Mouse (Mus musculus) heart, postnatal 0 days (tissue): ENCODE measurements around the gene Fndc1. TPM values are rescaled to one million over a fixed set of nuclear protein-coding genes. Genes with fewer than 3 reads are reported as not detected.
A peak's percentile ranks its signal among the peaks of the same experiment; 100 is the strongest.

ENCODE experiments used
- ATAC-seq: fragments of 200-750 bp; cut with Nextera tagmentation; 2 replicates; pipeline ENCODE4 v1.8.0; 2017; ENCODE audit warnings: low read depth, moderate number of reproducible peaks, moderate library complexity; ENCODE audit not compliant: insufficient read depth
- DNase-seq: peaks from one replicate; pipeline ENCODE4 v3.0.0-alpha.2; 2016; ENCODE audit warnings: low spot score
- H3K27ac ChIP-seq: fragments of 300-500 bp; sonication (generic); 2 replicates; pipeline ENCODE4 v1.5.1; 2014; ENCODE audit warnings: low read depth, mild to moderate bottlenecking
- H3K27me3 ChIP-seq: fragments of 300-500 bp; sonication (generic); 2 replicates; pipeline ENCODE4 v1.6.1; 2014; ENCODE audit warnings: low read length, mixed read lengths; ENCODE audit not compliant: control insufficient read depth, insufficient read depth
- H3K36me3 ChIP-seq: fragments of 300-500 bp; sonication (generic); replicated peaks from 2 replicates; pipeline ENCODE4 v1.6.1; 2014; ENCODE audit warnings: low read length, mixed read lengths; ENCODE audit not compliant: control insufficient read depth, insufficient read depth
- H3K4me1 ChIP-seq: fragments of 300-500 bp; sonication (generic); 2 replicates; pipeline ENCODE4 v1.6.1; 2014; ENCODE audit warnings: antibody characterized with exemption; ENCODE audit not compliant: control insufficient read depth, insufficient read depth
- H3K4me2 ChIP-seq: fragments of 300-500 bp; sonication (generic); 2 replicates; pipeline ENCODE4 v1.6.1; 2014; ENCODE audit warnings: low read depth, mild to moderate bottlenecking, low read length, moderate library complexity
- H3K4me3 ChIP-seq: fragments of 300-500 bp; sonication (generic); 2 replicates; pipeline ENCODE4 v1.5.1; 2014; ENCODE audit warnings: low read depth, low read length
- H3K9ac ChIP-seq: fragments of 300-500 bp; sonication (generic); replicated peaks from 2 replicates; pipeline ENCODE4 v1.6.1; 2014; ENCODE audit warnings: low read depth, low read length, mixed read lengths
- H3K9me3 ChIP-seq: fragments of 300-500 bp; sonication (generic); replicated peaks from 2 replicates; pipeline ENCODE4 v1.6.1; 2016; ENCODE audit warnings: low read length; ENCODE audit not compliant: control insufficient read depth
- CTCF ChIP-seq: IDR thresholded peaks from 2 replicates; pipeline ENCODE4 v1.5.1; 2016; ENCODE audit warnings: antibody characterized with exemption, control low read depth, low read depth
- EP300 ChIP-seq: IDR thresholded peaks from 2 replicates; pipeline ENCODE4 v1.6.1; 2016; ENCODE audit warnings: antibody characterized with exemption, low read depth
- WGBS: fragments of 180-500 bp; shearing (Covaris S2); extraction: QIAGEN DNeasy Blood & Tissue Kit; methylation state at CpG from one replicate; pipeline ENCODE4 v1.1.7; 2014; 5-methylcytosine and 5-hydroxymethylcytosine counted together
- polyA plus RNA-seq: library from polyadenylated mRNA; unstranded; fragments of >200 nt; fragmentation: Nextera tagmentation; extraction: Ambion mirVana; gene quantifications from 2 replicates; pipeline ENCODE4 v1.2.1, GENCODE M21; 2015
- total RNA-seq: library from RNA; depleted of rRNA; stranded (reverse); fragments of >200 nt; gene quantifications from 2 replicates; pipeline ENCODE4 v1.2.3, GENCODE M21; 2014; ENCODE audit warnings: low replicate concordance

Fndc1 gene
- total and polyA plus RNA-seq, 2 experiments from 2014 or later, result 22.1 to 30.5 TPM

DNA sequence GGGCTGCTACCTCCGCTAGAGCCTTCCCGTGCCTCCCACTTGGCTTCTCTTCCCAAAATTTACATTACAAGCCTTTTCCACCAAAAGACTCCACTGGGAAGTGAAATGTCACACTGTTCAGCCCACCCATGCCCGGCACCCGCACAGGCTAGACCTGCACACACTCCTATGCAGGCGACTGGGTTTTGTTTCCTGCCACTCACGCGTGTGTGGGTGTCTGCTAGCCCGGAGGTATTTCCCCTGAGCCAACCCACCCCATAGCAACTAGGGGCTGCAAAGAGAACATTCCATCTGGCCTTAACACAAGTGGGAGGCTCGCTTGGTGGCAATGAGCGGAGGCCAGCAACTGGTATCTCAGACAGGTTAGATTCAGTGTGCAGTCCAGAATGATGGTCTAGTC, 44.7 kb upstream of the Fndc1 start:
- no peak for TF ChIP-seq EP300
- TF ChIP-seq CTCF, result no peak
- Histone ChIP-seq H3K4me3 (no peak overlapping the region), H3K36me3 (no peaks in the 10 kb centered on the region), H3K27me3 (peaks cover 14% of the 10 kb centered on the region; the same call in 1 of the 2 replicates), H3K9ac (no peak overlapping the region), H3K4me2 (no peak overlapping the region), H3K4me1 (no peaks in the 10 kb centered on the region), H3K9me3 (no peaks in the 10 kb centered on the region), H3K27ac (no peak overlapping the region)
- ATAC-seq (no peak), DNase-seq (no peak)
- 63% methylated on average over 10 of the region's 10 CpGs for WGBS

DNA sequence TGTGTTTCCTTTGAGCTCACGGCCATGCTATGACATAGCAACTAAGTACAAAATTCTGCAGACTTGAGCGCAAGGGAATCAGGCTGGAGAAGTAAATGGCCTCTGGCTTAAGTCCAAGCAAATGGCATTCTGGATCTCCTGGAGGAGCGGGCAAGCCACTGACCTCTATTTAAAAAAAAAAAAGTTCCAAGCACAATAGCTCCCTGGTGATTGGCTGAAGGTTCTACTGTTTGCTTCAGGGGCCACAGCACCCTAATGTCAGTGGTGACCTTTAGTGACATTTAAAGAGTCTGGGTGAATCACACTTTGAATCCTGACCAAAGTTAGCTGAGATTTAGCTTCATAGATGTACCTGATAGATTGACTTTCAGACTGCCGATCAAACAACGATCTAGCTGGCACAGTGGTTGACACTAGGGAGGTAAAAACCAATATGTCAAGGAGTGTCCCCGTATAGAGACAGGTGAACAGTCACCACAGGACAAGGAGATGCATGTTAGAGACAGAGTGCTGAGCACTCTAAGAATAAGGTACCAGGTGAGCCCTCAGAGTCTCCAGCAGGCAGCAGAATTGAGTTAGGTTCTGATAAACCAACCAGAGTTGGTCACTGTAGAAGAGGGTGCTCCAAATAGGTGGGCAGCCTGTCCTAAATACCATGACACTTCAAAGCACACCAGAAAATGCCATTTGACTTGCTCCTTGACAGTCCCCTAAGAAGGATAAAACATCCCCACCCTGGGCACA, 43.9 kb upstream of the Fndc1 start:
- TF ChIP-seq EP300 (no peak), CTCF (no peak)
- WGBS, result 70% methylated on average over 6 of the region's 6 CpGs

DNA sequence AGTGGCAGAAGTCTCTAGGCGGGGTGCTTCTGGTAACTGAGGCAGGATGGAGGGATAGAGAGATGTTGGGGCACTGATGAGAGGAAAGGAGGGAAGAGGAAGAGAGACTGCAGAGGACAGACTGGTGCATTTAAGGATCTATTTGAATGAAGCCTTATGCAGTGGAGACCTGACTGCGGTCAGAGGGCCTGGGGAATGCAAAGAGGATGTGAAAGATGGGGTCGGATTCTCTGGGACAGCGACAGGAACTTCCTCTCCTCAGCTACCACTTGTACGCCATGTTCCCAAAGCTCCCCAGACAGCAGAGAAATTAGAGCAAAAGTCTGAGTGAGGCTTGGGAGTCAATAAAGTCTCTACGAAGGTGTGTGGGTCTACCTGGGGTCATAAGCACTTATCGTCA, 42.0 kb upstream of the Fndc1 start:
- Histone ChIP-seq H3K9ac (no peak overlapping the region), H3K4me3 (no peak overlapping the region), H3K4me2 (no peak overlapping the region), H3K4me1 (no peaks in the 10 kb centered on the region), H3K36me3 (no peaks in the 10 kb centered on the region), H3K27ac (no peak overlapping the region), H3K9me3 (no peaks in the 10 kb centered on the region), H3K27me3 (peaks cover 14% of the 10 kb centered on the region; the same call in 1 of the 2 replicates)
- ATAC-seq (no peak), DNase-seq (no peak)
- 67% methylated on average over 7 of the region's 7 CpGs for WGBS
- TF ChIP-seq EP300 (no peak), CTCF (no peak)

More for the DNA sequence above, 43.9 kb upstream of the Fndc1 start:
- no peak for ATAC-seq
- no peak overlapping the region for H3K9ac ChIP-seq
- H3K36me3 ChIP-seq, result no peaks in the 10 kb centered on the region
- H3K4me3 ChIP-seq, result no peak overlapping the region
- no peak overlapping the region for H3K27ac ChIP-seq
- H3K9me3 ChIP-seq, result no peaks in the 10 kb centered on the region
- H3K4me1 ChIP-seq, result no peaks in the 10 kb centered on the region
- no peak for DNase-seq
- peaks cover 14% of the 10 kb centered on the region; the same call in 1 of the 2 replicates for H3K27me3 ChIP-seq
- no peak overlapping the region for H3K4me2 ChIP-seq

DNA sequence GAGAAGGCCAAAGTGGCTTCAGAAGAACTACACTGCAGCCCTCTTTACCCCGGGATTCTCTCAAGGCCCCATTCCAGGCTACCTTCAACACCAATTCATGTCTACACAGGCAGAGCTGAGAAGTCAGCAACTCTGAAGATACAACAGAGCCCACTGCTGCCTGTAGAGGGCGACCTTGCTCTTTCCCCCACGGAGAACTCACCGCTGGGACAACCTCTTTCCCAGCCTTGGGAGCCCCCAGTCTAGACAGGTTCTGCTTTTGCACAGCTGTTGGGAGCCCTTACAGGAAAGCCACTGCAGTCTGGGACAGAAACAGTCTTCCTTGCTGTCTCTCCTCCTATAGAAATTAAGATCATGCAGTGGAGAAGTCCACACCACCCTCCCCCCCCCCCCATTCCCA, 41.5 kb upstream of the Fndc1 start:
- Histone ChIP-seq H3K27ac (no peak overlapping the region), H3K4me2 (no peak overlapping the region), H3K4me3 (no peak overlapping the region), H3K27me3 (peaks cover 14% of the 10 kb centered on the region; the same call in 1 of the 2 replicates), H3K9me3 (no peaks in the 10 kb centered on the region), H3K9ac (no peak overlapping the region), H3K4me1 (no peaks in the 10 kb centered on the region), H3K36me3 (no peaks in the 10 kb centered on the region)
- WGBS, result 2% methylated on average over 4 of the region's 4 CpGs
- ATAC-seq, result peak; percentile 67
- TF ChIP-seq CTCF (peak; percentile 79), EP300 (no peak)
- peak; percentile 52 for DNase-seq

DNA sequence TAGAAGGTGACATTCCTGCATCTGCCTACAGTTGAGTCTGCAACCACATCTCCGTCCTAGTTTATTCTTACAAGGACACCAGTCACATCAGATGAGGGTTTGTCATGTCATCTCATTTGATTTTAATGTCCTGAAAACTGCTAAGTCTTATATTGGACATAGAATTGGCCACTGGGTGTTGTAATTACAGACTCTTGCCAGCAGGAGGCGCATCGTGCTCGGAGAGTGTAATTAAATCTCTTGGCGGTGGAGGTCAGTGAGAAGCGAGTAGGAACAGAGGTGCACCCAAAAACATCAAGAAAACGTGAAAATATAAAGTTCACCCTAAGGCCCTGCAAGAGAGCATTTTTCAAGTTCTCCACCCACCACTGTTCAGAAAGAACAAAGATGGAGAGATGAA, 37.6 kb upstream of the Fndc1 start:
- H3K4me1 ChIP-seq, result no peaks in the 10 kb centered on the region
- no peak overlapping the region for H3K4me2 ChIP-seq
- TF ChIP-seq CTCF (peak; percentile 50), EP300 (no peak)
- no peaks in the 10 kb centered on the region for H3K9me3 ChIP-seq
- H3K4me3 ChIP-seq, result no peak overlapping the region
- 16% methylated on average over 7 of the region's 7 CpGs for WGBS
- no peak for DNase-seq
- no peak for ATAC-seq
- no peaks in the 10 kb centered on the region for H3K36me3 ChIP-seq
- no peak overlapping the region for H3K9ac ChIP-seq
- H3K27me3 ChIP-seq, result peaks cover 8% of the 10 kb centered on the region; the same call in 1 of the 2 replicates
- H3K27ac ChIP-seq, result no peak overlapping the region
